Mouse (Mus musculus) kidney, adult 9 months (tissue): Measurements from ENCODE around the gene Grin2a.

Experiments
- DNase-seq: peaks from one replicate; pipeline ENCODE4 v3.0.0; 2022

The Grin2a gene

GRCm38 (mm10) chr16:9749661-9750060 is 245.7 kb downstream of the Grin2a start:
- no peak for DNase-seq

GRCm38 (mm10) chr16:9742443-9742842 is 252.9 kb downstream of the Grin2a start:
- DNase-seq: no peak

- DNase-seq: no peak
Measured at GRCm38 (mm10) chr16:9738679-9739078, 256.7 kb downstream of the Grin2a start.

GRCm38 (mm10) chr16:9737131-9737530 is 258.2 kb downstream of the Grin2a start:
- no peak for DNase-seq

GRCm38 (mm10) chr16:9735365-9736080 is 259.8 kb downstream of the Grin2a start:
- DNase-seq: no peak

GRCm38 (mm10) chr16:9727603-9728002 is 267.8 kb downstream of the Grin2a start:
- no peak for DNase-seq

GRCm38 (mm10) chr16:9725578-9726113 is 269.7 kb downstream of the Grin2a start:
- no peak for DNase-seq

- DNase-seq: no peak
Measured at GRCm38 (mm10) chr16:9711398-9711797, 284.0 kb downstream of the Grin2a start.

GRCm38 (mm10) chr16:9709921-9710320 is 285.4 kb downstream of the Grin2a start:
- DNase-seq: no peak

GRCm38 (mm10) chr16:9697141-9697540 is 298.2 kb downstream of the Grin2a start:
- no peak for DNase-seq

GRCm38 (mm10) chr16:9694081-9694480 is 301.3 kb downstream of the Grin2a start:
- DNase-seq: no peak

GRCm38 (mm10) chr16:9688523-9689140 is 306.7 kb downstream of the Grin2a start:
- no peak for DNase-seq

- peak; percentile 10 for DNase-seq
Measured at GRCm38 (mm10) chr16:9680572-9680971, 314.8 kb downstream of the Grin2a start.

- no peak for DNase-seq
Measured at GRCm38 (mm10) chr16:9679994-9680393, 315.4 kb downstream of the Grin2a start.

GRCm38 (mm10) chr16:9678750-9679149 is 316.6 kb downstream of the Grin2a start:
- DNase-seq: no peak

- no peak for DNase-seq
Measured at GRCm38 (mm10) chr16:9672390-9672789, 323.0 kb downstream of the Grin2a start.

- DNase-seq: no peak
Measured at GRCm38 (mm10) chr16:9671222-9671621, 324.1 kb downstream of the Grin2a start.

GRCm38 (mm10) chr16:9670750-9671161 is 324.6 kb downstream of the Grin2a start:
- DNase-seq: no peak

- DNase-seq: no peak
Measured at GRCm38 (mm10) chr16:9665896-9666295, 329.5 kb downstream of the Grin2a start.

- no peak for DNase-seq
Measured at GRCm38 (mm10) chr16:9664060-9664459, 331.3 kb downstream of the Grin2a start.

- no peak for DNase-seq
Measured at GRCm38 (mm10) chr16:9663508-9663907, 331.9 kb downstream of the Grin2a start.

GRCm38 (mm10) chr16:9625652-9626444 is 369.5 kb downstream of the Grin2a start:
- no peak for DNase-seq

- no peak for DNase-seq
Measured at GRCm38 (mm10) chr16:9624346-9624745, 371.0 kb downstream of the Grin2a start.

- no peak for DNase-seq
Measured at GRCm38 (mm10) chr16:9618206-9618605, 377.2 kb downstream of the Grin2a start.
